Mouse (Mus musculus) ES-CJ7 (cell line): ENCODE measurements around the gene Tshz3.

Source experiments
- DNase-seq: peaks from one replicate; pipeline ENCODE4 v3.0.0; 2011; ENCODE audit warnings: low read depth, low spot score

The Tshz3 gene

GRCm38 (mm10) chr7:36697118-36697855 is 631 bp upstream of the Tshz3 start:
- peak; percentile 36 for DNase-seq

- no peak for DNase-seq
Observed at GRCm38 (mm10) chr7:36698589-36698946, 650 bp downstream of the Tshz3 start.

- DNase-seq = no peak
Observed at GRCm38 (mm10) chr7:36699001-36699987, 1.4 kb downstream of the Tshz3 start.

DNA sequence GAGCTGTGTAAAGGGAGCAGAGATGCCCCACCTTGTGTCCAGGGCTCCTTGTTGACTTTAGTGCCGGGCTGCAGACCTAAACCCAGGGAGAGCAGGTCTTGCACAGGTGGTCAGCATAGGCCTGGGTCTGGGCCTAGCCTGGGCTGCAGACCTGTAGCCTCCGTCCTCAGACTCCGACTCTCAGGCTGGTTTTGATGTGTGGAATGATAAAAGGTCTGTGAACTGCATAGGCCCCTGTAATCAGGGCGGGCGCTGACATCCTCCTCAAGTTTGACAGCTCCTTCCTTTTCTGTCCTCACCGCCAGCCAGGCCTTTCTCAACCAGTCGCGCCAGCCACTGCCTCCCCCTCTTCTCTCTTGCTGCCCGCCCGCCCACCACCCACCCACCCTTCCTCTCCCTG is 8.7 kb downstream of the Tshz3 start:
- no peak for DNase-seq

DNA sequence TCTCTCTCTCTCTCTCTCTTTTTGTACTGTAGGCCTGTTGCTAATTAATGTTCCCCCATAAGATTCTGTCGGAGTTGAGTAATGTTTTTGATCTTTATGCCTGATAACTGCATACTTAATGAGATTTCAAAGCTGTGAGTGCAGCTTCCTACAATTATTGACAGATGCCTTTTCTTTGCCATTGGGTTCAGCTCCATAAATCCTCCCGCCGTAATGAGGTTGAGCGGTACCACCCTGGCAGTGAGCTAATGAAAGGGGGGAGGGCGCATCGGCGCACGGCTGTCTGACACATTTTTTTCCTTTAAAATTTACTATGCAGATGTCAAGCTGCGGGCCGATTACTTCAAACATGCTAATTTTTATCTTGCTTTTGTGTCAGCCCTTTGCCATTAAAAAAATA is 9.3 kb downstream of the Tshz3 start:
- DNase-seq = no peak

- DNase-seq = no peak
Observed at GRCm38 (mm10) chr7:36707681-36708350, 9.9 kb downstream of the Tshz3 start.

- DNase-seq = no peak
Observed at GRCm38 (mm10) chr7:36708823-36709222, 10.9 kb downstream of the Tshz3 start.

GRCm38 (mm10) chr7:36709239-36709638 is 11.3 kb downstream of the Tshz3 start:
- peak; percentile 31 for DNase-seq

DNA sequence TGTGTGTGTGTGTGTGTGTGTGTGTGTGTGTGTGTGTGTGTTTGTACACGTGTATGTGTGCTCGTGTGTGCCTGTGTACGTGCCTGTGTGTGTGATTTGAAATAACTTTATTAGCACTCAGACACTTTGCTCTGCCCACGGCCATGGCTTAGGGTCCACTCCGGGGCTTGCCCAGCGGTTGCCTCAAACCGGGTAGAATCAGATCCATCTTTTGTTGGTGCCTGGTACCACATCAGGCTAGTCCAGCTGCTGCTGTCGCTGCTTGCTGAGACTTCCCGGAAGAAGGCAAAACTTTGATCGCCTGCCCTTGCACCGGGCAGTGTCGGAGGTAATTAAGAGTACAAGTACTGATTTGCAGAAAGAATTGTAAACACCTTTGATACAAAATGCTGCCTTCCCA is 12.1 kb downstream of the Tshz3 start:
- DNase-seq = no peak

DNA sequence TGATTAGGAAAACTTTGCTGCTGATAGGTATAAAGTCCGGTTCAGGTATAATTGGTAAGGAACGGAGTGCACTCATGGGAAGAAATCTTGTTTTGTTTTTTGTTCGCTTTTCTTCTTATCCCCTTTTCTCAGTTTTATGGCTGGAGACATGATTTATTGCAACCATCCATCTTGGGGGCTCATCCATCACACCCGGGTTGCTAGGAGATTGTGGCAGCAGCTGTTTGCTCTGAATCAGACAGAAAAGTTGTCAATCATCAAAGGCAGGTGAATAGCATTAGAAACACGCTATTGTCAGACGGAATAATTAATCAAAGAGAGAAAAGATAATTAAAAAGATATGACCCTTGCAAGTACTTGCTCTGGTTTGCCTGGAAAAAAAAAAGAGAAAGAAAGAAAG is 12.5 kb downstream of the Tshz3 start:
- no peak for DNase-seq

GRCm38 (mm10) chr7:36711766-36712165 is 13.8 kb downstream of the Tshz3 start:
- peak; percentile 35 for DNase-seq

DNA sequence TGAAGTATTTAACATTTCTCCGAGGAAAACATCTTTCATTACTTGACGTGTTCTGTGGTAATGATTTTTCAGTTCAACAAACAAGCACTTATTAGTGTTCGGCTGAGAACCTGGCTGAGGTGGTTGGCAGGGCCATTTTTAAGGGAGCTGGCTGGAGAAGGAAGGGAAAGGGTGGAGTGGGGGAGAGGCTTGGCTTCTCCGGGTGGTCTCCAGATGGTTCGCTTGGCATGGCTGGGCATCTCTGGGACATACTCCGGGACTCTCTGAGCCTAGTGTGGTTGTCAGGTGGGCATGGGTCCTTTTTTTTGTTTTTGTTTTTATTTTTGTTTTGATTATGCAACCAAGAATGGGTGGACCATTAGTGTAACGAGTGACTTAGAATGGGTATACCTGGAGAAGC is 16.4 kb downstream of the Tshz3 start:
- no peak for DNase-seq

- peak; percentile 21 for DNase-seq
Observed at GRCm38 (mm10) chr7:36717192-36717591, 19.3 kb downstream of the Tshz3 start.

DNA sequence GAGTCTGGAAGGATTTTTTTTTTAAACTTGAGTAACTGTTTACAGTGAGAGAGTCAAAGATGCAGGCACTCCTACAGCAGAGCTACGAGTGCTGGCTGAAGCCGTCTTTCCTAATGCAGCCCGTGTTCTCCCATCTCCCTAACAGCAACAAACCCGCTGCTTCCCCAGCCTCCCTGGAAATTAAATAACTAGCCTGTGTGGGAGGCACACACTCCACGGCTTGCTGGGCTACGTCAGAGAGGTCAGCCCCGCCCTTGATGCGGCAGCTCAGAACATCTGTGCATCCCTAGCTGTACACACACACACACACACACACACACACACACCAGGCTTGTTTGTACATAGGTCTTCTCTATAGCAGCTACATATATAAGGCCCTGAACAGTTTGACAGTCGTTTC is 22.9 kb downstream of the Tshz3 start:
- DNase-seq = no peak

DNA sequence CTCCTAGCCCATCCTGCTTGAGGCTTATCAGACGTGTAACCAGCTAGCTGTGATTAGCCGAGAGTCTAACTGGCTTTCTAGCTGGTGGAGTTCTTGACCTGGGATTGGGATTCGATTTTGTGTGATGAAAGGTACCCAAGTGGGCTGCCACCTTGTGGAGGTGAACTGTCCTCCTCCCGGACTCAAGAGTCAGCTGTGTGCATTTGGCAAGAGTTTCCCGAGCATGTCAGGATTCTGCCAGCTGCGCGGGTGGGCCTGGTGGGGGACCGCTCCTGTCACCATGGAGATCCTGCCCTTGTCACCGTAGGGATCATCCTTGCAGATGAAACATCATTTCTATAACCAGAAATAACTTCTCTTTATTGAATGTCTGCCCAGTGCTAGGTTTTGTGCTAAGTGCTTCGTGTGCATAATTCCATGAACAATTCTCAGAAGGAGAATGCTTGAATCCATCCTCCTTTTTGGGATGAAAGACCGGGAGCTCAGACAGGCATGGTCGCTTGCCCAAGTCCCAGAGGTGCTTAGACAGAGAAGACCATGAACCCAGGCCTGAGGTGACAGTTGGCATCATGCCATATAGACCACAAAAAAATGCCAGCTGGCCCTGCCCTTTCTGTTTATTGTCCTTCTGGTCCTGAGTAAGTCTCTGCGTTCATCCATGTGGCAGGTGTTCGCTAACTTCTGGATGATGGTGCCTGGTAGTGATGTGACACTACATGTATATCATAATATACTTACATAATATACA is 38.6 kb downstream of the Tshz3 start:
- DNase-seq = no peak

DNA sequence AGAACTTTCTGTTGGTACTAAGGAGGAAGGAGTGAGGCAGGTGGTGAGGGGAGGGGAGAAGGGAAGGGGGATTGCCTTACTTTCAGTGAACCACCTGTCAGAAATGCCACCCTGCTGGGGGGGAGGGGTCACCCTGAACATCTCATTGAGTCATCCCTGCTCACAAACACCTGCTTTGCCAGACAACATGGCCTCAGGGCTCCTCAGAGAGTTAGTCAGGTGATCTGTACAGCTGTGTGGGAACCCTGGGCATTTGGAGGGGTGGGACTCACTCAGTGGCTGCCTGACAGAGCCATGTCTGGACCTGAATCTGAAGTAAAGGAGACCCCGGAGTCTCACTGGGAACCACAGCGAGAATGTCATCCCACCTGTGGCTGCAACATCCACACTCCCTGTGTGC is 53.6 kb downstream of the Tshz3 start:
- DNase-seq = no peak

DNA sequence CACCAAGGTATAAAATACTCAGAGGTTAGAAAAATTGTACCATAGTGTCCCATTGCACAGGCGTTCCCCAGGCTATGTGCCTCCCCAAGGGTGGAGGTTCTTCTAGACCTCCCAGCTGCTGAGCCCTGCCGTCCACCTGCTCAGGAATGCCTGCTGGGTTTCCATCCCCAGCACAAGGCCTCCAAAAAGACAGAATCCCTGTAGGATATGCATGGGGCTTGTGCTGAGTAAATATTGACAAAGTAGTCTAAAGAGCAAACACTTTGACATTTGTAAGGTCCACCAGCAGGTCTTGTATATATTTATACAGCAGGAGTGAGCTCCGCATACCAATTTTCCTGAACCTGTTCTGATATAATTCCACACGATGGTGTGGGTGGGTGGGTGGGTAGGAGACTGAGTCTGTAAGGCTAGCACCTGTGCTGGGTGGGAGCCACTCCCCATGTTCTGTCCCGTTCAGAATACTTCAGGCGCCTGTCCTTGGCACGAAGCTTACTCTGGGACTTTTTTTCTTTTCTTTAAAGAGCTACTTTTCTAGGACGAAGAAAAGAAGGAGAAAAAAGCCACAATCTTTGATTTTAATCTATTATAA is 69.7 kb downstream of the Tshz3 start:
- no peak for DNase-seq

DNA sequence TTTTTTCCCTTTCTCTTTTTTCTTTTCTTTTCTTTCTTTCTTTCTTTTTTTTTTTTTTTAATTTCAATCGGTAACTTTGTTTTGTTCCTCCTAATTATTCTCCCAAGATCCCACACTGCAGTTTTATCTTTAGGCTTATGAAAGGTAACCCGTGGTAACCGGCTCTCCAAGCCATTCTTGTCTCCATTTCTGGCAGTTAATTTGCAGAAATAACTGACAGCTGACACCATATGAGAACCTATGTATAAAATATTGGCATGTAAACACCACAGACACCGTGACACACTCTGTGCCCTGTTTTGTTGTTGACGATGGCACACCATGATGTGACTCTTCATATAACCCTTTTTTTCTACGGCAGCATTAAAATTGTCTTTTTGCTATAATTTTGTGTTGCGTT is 75.2 kb downstream of the Tshz3 start:
- DNase-seq = no peak

DNA sequence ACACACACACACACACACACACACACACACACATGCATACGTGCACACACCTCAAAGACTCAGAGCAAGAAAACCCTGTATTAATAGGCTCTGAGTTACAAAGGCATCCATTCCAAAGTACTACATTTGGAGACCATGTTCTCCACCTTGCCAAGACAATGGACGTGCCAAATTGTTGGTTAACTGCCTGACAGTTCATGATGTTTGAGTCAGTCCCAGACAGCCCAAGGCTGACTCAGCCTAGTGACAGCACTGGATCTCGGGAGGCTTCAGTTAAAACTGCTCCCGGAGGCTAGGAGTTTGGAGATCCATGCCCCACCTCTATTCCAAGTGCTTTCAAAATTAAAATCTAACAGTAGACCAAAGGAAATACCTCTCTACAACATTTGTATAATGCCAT is 79.0 kb downstream of the Tshz3 start:
- no peak for DNase-seq

DNA sequence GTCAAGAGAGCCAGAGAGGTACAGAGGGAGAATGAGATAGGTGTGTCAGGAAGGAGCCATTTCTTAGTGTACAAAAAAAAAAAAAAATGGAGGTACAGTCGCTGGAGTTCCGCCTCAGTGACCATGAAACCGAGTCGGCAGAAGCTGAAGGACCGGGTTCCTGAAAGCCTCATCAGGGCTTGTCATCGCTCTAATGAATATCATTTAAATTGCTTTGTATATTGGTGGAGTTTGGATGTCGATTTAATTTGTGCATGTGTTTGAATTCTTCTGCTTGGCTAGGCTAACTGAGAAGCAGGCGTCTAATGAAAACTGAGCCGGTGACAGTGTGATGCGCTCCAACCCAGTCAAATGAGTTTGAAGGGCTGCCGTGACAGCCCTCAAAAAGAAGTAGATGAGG is 80.5 kb downstream of the Tshz3 start:
- DNase-seq = no peak

- no peak for DNase-seq
Observed at GRCm38 (mm10) chr7:36784243-36784773, 86.4 kb downstream of the Tshz3 start.
